Mouse (Mus musculus) cerebellum, postnatal 36 days (tissue): ENCODE results near the gene Cnn2.
"Not testable (repeated sequence)": the region's sequence is repeated elsewhere in the genome, so short reads cannot be mapped to it uniquely, and the experiment has no call there.

Experiments
- DNase-seq, 2 experiments: peaks; one replicate each; pipeline ENCODE4 v3.0.0; 2021 to 2022; ENCODE audit warnings: mixed read lengths in 2 of 2

Cnn2 gene

DNA sequence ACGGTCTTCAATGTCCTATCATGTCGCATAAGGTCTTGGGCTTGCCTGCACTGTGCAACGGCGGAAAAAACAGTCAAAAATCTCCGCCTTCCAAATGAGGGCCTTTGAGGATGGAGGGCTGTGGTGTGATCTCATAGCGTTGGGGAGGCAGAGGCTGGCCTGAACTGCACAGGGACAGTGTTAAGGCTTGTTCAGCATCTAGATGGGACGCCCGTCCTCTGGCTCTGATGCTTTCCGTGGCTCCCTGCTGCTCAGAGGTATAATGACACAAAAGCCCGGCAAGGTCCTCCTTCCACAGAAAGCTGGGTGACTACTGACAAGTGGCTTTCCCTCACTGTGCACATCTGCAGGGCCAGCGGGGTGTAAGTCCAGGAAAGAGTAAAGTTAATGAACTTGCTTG, 31.8 kb downstream of the Cnn2 start:
- no peak for DNase-seq

DNA sequence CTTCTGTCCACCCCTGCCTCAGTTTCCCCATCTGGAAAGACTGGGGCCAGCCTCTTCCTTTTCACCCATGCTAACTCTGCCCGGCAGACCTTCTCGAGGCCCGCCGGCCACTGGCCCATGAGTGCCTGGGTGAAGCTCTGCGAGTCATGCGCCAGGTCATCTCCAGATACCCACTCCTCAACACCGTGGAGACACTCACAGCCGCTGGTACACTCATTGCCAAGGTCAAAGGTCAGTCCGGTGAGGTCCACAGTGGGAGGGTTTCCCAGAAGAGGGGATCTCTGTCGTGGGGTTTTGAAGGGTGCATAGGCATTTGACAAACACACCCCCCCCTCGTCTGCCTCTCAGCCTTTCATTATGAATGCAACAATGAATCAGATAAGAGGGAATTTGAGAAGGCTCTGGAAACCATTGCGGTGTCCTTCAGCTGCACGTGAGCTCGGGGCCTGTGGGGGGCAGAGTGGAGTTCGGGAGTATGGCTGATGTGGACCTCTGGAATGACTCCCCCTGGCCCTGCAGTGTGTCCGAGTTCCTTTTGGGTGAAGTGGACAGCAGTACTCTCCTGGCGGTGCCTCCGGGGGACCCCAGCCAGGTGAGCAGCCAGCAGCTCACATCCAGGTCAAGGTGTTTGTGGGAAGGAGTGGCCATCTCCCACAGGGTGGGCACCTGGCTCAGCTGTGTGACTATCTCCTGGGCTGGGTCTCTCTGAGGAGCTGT, 32.4 kb downstream of the Cnn2 start:
- no peak for DNase-seq

DNA sequence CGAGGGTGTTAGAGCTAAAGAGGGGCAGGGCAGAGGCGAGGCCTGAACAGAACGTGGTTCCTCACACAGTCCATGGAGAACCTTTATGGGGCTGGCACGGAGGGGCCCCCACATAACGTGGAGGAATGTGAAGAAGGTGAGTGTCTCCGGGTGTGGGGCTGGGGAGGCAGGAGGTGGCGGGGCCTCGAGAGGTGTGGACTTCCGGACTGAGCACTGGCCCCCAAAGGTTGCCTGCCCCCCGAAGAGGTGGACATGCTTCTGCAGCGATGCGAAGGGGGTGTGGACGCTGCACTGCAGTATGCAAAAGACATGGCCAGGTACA, 32.9 kb downstream of the Cnn2 start:
- no peak for DNase-seq

DNA sequence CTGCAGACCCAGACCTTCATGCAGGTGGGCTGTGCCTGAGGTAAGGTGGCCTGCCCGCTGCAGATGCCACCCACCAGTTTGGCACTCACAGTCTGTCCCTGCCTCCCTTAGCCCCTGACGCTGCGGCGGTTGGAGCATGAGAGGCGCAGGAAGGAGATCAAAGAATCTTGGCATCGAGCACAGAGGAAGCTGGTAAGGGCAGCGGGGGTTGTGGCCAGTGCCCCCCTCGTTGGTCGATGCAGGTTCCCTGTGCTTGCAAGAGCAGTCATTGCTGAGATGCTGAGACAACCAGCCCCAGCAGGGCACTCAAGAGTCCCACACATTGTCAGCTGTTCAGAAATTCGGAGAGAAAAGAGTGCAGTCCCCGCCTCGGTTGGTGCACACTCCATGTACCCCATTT, 33.8 kb downstream of the Cnn2 start:
- DNase-seq = no peak

DNA sequence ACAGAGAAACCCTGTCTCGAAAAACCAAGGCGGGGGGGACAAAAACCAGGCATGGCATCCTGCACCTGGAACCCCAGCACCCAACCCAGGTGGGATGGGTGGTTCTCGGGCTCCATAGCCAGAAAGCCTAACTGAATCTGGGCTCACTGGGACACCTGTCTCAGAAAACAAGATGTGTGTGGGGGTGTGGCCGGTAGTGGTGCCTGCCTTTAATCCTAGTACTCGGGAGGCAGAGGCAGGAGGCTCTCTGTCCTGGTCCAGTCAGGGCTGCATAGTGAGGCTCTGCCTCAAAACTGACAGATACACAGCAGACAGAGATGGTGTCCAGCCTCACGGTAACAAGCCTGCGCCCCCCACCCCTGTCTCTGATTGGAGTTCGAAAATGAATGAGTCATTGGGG, 34.4 kb downstream of the Cnn2 start:
- no peak for DNase-seq

DNA sequence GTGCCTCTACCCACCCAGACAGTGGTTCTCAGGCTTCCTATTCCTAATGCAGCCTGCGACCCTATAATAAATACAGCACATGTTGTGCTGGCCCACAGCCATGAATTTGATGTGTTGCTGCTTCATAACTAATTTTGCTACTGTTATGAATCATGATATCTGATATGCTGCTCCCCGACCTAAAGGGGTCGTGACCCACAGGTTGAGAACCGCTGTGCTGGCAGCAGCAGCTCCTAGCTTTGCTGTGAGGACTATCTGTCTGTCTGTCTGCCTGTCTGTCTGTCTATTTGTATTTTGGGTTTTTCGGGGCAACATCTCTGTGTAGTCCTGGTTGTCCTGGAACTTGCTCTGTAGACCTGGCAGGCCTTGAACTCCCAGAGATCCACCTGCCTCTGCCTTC, 35.4 kb downstream of the Cnn2 start:
- no peak for DNase-seq

DNA sequence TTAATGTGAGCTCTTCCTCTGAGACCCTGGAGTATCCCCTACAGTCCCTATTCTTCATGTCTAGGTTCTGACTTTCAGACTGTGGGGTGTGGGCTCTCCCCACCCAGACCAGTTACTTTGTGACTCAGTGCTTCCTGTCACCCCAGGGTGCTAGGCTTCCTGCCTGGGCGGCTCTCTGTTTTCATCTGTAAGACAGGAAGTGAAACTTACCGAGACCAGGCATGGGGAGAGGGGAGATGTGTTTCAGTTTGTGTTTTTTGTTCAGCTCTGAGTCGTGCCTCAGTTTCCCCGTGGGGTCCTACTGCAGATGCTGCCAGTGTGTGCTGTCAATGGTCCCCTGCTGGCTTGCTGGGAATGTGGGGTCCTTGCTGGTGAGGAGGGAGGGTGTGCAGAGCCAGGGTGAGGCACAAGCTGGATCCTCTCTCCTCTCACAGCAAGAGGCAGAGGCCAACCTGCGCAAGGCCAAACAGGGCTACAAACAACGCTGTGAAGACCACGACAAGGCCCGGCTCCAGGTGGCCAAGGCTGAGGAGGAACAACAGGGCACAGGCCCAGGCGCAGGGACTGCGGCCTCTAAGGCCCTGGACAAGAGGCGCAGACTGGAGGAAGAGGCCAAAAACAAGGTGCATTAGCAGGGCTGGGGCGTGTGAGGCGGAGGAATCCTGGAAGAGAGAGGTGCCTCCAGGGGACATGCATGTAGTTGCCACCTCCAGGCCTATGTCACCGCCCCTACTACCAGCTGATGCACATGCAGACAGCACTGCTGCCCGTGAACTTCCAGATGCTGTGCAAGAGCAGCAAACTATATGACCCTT, 36.1 kb downstream of the Cnn2 start:
- no peak for DNase-seq

DNA sequence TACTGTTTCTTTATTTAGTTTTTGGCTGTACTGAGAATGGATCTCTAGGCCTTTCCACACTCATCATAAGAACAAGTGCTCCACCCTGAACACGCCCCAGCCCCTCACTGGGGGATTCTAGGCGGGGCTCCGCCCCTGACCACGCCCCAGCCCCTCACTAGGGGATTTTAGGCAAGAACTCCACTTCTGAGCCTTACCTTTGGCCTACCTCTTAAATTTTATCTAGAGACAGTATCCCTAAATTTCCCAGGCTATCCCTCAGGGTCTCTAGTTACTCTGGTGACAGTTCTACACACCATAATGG, 36.6 kb downstream of the Cnn2 start:
- no peak for DNase-seq

DNA sequence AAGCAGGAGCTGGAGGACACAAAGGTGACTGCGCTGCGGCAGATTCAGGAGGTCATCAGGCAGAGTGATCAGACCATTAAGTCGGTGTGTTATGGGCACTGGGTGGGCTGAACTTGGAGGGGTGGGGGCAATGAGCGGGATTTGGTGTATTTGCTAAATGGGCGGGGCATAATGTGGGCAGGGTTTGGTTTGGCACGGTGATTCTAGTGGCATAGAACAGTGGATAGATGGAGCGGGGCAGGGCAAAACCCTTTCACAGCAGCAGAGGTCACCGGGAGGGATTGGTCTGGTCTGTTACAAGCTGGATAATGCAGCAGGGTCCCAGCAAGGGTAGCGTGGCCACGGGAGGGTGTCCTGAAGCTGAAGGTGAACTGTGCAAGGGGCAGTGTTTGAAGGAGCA, 37.1 kb downstream of the Cnn2 start:
- no peak for DNase-seq

DNA sequence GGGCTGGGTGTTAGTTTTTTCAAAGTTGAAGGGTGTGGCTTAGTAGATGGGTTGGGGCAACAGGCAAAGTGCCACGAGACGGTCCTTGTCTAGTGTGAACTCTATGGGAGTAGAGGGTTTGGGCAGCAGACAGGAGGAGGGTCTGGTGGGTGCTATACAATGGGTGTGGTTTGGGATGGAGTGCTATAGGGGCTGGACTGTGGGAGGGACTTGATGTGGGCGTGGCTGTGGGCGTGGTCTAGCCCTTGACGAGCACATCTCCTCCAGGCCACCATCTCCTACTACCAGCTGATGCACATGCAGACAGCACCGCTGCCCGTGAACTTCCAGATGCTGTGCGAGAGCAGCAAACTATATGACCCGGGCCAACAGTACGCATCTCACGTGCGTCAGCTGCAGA, 37.5 kb downstream of the Cnn2 start:
- DNase-seq = no peak

DNA sequence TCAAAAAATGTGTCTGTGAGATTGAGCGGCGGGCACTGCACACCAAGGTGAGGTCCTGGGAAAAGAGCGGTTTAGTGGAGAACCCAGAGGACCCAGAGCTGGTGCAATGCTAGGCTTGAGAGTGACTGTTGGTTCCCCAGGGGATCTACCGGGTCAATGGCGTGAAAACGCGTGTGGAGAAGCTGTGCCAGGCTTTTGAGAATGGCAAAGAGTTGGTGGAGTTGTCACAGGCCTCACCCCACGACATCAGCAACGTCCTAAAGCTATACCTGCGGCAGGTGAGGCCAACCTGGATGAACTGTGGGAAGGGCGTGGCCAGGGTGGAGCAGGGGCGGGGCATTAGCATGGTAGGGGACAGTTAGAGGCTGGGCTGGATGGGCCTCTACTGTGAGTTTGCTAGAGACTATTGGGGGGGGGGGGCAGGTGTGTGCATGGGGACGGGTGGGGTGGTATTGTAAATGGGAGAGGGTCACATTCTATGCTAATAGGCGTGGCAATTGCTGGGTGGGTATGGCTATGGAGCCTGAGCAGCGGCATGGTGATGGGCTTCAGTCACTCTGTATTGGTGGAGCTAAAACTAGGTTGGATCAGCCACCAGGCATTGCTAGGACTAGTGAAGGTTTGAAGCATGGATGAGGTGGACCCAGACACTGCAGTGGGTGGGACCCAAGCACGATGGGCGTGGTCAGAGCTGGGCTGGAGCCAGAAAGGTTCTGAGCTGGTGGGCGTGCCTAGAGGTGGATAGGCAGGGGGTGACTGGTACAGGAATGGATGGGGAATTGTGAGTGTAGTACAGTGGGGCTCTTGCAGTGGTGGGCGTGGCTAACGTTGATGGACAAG, 39.5 kb downstream of the Cnn2 start:
- no peak for DNase-seq

DNA sequence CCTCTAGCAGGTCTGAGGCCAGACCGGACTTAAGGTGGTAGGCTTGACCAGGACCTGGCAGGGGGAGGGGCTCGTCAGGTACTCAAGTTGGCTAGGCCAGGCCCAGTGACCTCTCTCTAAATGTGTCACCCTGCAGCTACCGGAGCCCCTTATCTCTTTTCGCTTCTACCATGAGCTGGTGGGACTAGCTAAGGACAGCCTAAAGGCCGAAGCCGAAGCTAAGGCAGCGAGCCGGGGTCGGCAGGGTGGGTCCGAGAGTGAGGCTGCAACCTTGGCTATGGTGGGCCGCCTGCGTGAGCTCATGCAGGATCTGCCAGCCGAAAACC, 40.1 kb downstream of the Cnn2 start:
- DNase-seq = no peak

DNA sequence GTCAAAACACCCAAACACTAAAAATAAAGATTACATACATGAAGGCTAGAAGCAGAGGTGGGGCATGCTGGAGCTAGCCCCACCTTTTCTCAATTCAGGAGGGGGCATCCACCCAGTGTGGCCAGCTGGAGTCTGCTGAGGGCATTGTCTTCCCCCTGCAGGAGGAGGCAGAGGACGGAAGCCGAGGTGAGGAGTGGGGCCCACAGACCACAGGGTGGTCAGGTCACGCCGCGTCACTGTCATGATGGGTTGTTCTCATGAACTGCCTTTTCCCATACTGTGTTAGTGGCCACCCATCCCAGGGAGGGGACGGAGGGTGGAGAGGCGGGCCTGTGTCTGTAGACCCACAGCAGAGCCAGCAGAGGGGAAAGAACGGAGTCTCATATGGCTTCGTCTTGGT, 41.8 kb downstream of the Cnn2 start:
- no peak for DNase-seq

DNA sequence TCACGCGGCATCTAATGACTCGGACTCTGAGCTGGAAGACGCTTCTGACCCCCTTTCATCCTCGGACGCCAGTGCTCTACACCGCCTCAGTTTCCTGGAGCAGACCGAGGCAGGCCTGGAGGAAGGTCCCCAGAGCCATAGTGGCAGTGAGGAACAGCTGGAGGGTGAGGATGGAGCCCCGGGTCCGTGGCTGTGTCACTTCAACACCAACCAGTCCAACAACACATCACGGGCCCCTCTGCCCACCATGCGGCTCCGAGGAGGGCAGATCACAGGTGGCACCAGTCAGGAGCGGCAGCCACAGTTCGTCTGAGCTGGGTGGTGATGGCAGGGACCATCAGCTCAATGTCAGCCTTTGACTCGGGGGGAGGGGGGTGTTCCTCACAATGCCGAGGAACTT, 42.4 kb downstream of the Cnn2 start:
- DNase-seq = no peak

DNA sequence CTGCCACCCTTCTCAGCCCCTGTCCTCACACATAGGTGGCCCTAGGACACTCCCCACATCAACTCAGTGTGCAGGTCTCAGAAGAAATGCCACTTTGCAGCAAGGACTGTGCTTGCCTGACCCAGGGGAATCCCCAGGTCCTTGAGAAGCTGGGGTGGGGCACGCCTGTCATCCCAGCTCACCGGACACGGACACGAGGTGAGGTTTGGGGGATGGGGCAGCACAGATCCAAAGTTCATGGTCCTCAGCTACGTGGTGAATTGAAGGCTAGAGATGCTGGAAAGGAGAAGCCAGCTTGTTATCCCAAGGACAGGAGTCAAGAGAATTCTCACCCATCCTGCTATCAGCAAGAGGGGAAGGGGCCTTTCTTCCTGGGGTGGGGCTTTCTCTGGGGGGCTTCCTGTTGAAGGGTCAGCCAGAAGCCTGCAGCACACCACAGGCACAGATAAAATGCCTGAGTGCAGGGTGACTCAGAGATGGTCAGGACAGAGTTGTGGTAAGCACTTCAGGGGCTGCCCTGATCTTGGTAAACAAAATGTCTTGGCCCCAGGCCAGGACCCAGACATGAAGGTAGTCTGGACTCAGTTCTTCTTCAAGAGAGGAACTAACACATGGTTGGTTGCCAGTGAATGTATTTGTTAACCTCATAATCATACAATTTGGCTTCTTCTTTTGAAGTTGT, 44.6 kb downstream of the Cnn2 start:
- no peak for DNase-seq

DNA sequence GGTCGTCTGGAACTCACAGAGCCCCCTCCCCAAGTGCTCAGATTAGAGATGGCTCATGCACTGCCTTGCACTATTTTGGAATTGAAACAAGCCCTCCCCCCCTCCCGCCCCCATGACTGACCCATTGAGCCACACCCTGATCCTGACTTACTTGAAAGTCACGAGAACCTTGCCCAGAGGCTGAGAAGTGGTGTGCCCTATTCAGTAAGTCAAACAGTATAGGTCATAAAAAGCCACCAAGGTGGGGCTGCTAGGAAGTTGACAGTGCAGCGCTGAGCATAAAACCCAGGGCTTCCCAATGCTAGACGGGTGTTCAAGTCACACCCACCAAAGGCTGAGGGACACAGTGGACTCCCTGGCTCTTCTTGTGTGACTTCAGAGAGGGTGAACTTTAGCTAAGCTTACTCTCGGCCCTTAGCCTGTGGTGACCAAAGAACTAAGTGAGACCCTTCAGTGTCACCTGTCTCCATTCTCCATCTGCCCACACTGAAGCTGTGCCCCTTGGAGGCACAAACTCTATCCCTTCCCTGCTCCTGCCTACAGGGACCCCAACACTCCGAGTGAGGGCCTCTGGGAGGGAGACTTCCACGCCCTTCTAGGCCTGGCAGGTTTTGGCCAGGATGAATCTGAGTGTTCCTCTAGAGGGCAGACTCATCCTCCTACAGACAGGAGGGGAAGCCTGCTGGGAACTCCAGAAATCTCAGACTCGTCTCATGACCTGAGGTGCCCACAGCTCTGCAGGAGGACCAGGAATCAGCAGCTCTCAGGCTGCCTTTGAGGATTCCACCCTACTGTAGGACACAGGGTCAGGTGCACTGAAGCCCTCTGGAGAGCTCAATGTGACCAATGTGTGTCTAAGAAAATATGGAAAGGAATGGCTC, 45.4 kb downstream of the Cnn2 start:
- peak; percentile 49 to 51 for DNase-seq

DNA sequence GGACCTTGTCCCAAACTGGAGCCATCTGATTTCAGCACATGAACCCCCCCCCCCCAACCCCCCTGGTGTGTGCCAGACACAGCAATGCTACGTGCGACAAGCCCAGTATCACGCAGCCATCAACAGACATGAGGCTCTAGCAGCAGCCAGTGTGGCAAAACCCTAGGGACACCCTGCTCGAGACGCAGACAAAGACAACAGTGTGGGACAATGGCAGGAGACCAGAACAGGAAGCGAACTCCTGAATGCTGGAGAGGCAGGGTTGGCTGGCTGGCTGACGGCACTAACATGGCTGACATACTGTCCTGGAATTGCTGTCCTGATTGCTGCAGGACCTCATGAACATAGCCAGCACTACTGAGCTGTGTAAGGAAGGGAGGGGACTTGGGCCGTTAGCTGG, 46.8 kb downstream of the Cnn2 start:
- no peak for DNase-seq

DNA sequence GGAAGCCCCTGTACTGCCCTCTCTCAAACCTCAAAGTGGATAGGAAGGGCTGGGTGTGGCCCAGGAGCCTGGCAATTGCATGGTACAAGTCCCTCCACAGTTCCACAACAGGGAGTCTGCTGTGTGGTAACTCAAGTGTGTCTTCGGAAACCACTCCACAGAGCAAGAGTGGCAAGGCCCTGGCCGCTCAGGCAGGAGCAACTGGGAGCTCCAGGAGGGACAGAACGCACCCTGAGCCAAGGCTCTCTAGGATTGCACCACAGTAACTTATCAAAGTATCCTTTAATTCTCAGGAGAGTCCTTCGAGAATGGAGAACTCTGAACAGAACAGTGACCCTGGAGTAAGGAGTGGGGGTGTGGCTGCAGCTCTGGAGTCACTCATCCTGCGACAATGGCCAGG, 47.3 kb downstream of the Cnn2 start:
- DNase-seq = no peak

DNA sequence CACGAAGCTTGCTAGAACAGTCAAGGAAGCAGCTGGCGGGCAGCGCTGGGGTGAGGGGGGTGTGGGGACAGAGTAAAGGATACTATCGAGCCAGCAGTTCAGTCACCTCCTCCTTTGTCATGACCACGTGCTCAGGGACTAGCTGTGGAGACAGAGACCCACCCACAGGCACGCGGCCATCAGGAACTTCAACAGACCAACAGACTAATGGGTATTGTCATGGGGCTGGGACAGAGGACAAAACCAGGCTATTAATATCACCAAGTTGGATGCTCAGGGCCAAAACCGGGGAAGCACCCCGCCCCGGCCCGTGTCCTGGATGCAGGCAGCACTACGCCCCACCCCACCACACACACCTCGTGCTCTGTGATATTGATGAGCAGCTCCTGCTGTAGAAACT, 48.4 kb downstream of the Cnn2 start:
- DNase-seq = peak in 1 of 2 experiments; percentile 4

DNA sequence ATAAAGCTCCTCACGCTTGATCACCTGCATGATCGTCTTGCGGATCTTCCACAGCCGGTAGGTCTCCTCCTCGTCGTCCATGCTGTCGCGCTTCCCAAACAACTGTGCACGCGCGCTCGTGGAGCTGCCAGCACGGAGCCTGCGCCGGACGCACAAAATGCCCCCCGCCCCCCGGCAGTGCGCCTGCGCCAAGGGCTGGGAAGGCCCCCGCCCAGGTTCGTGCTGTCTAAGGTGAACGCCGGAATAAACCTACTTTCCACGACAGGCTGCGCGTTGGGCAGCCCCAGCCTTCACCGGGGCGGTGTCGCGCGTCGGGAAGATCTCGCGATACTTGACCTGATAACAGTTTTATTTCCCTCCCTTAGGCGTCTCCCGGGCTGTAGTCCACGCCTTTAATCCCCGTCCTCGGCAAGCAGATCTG, 51.2 kb downstream of the Cnn2 start, which contains the start of gene Polr2e:
TSS of gene Polr2e (minus strand) at position 237 of the 421 bp plus-strand sequence.
- peak; percentile 96 for DNase-seq

DNA sequence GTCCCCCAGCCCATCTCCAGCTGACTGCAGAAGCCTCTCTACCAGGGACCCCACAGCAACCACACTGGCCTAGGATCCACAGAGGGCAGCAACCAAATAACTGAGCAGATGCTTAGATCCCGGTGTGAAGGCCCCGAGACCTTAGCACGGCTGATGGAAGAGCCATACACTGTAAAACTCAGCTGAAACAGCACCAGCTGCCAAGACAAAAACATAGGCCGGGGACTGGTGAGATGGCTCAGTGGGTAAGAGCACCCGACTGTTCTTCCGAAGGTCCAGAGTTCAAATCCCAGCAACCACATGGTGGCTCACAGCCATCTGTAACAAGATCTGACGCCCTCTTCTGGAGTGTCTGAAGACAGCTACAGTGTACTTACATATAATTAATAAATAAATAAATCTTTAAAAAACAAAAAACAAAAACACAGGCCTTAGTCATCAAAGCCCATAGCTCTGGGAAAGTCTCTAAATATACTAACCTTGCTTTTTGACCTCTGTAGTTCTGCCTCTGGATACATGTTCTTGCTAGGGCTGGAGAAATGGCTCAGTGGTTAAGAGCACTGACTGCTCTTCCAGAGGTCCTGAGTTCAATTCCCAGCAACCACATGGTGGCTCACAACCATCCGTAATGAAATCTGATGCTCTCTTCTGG, 53.2 kb downstream of the Cnn2 start:
- not testable (repeated sequence) for DNase-seq

DNA sequence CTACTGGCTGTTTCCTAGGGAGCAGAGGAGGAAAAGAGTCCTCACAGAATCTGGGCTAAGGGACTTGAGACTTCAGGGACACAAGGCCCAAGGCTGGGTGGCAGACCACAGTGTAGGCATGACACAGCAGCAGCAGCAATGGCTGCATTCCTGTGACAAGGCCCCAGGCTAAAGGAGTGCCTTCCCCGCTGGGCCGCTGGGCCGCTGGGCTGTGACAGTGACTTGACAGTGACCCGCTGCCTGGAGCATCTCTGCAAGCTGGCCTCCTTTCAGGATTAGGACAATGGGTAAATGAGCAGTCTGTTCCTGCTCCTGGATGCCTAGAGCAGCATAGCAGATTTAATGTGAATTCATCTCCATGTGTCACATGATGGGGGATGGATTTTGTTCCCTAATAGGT, 55.7 kb downstream of the Cnn2 start:
- DNase-seq = no peak
